Mouse (Mus musculus) hindbrain, embryonic 11.5 days (tissue): ENCODE measurements around the gene Ildr1. TPM values are rescaled to one million over a fixed set of nuclear protein-coding genes. Genes with fewer than 3 reads are reported as not detected.

Source experiments
- ATAC-seq: fragments of 200-750 bp; cut with Nextera tagmentation; 2 replicates; pipeline ENCODE4 v1.8.0; 2017; ENCODE audit warnings: mild to moderate bottlenecking, moderate TSS enrichment, moderate library complexity; ENCODE audit not compliant: low FRiP score
- DNase-seq: peaks from one replicate; pipeline ENCODE4 v3.0.0-alpha.2; 2015; ENCODE audit warnings: low spot score
- H3K27ac ChIP-seq: fragments of 300-500 bp; sonication (generic); 2 replicates; pipeline ENCODE4 v1.5.1; 2014; ENCODE audit warnings: mild to moderate bottlenecking, low read depth, low read length
- H3K27me3 ChIP-seq: fragments of 300-500 bp; sonication (generic); 2 replicates; pipeline ENCODE4 v1.6.1; 2014; ENCODE audit warnings: mild to moderate bottlenecking, low read length, moderate library complexity, mixed read lengths; ENCODE audit not compliant: control insufficient read depth, insufficient read depth
- H3K36me3 ChIP-seq: fragments of 300-500 bp; sonication (generic); 2 replicates; pipeline ENCODE4 v1.6.1; 2014; ENCODE audit warnings: mild to moderate bottlenecking, low read length, moderate library complexity, mixed read lengths; ENCODE audit not compliant: control insufficient read depth, insufficient read depth
- H3K4me1 ChIP-seq: fragments of 300-500 bp; sonication (generic); replicated peaks from 2 replicates; pipeline ENCODE4 v1.6.1; 2014; ENCODE audit warnings: low read length, mixed read lengths; ENCODE audit not compliant: control insufficient read depth, insufficient read depth
- H3K4me2 ChIP-seq: fragments of 300-500 bp; sonication (generic); replicated peaks from 2 replicates; pipeline ENCODE4 v1.6.1; 2014; ENCODE audit warnings: mild to moderate bottlenecking, low read depth, low read length
- H3K4me3 ChIP-seq: fragments of 300-500 bp; sonication (generic); 2 replicates; pipeline ENCODE4 v1.5.1; 2014; ENCODE audit warnings: low read depth, low read length
- H3K9ac ChIP-seq: fragments of 300-500 bp; sonication (generic); 2 replicates; pipeline ENCODE4 v1.6.1; 2014; ENCODE audit warnings: low read depth, low read length
- H3K9me3 ChIP-seq: fragments of 300-500 bp; sonication (generic); 2 replicates; pipeline ENCODE4 v1.6.1; 2016; ENCODE audit warnings: low read length; ENCODE audit not compliant: control insufficient read depth
- WGBS: fragments of 180-500 bp; shearing (Covaris S2); extraction: QIAGEN DNeasy Blood & Tissue Kit; methylation state at CpG from one replicate; pipeline ENCODE4 v1.1.7; 2014; 5-methylcytosine and 5-hydroxymethylcytosine counted together
- polyA plus RNA-seq: library from polyadenylated mRNA; unstranded; fragments of >200 nt; fragmentation: Nextera tagmentation; extraction: Ambion mirVana; gene quantifications from 2 replicates; pipeline ENCODE4 v1.2.1, GENCODE M21; 2014

The Ildr1 gene
- 0.26 and 0.57 TPM in 2 replicates for polyA plus RNA-seq

- DNase-seq, result peak; percentile 39
- Histone ChIP-seq H3K4me3 (peak within 1 kb of the TSS; percentile 36), H3K9me3 (no peaks in the 10 kb centered on the region), H3K4me2 (peak within 1 kb of the TSS; percentile 79), H3K4me1 (peaks cover 5% of the 10 kb centered on the region; the same call in 1 of the 2 replicates), H3K27me3 (peaks cover 11% of the 10 kb centered on the region), H3K27ac (no peak within 1 kb of the TSS), H3K36me3 (no peaks in the 10 kb centered on the region), H3K9ac (peak within 1 kb of the TSS; percentile 50; the same call in 1 of the 2 replicates)
- ATAC-seq, result peak; percentile 45; the same call in 1 of the 2 replicates
- whole genome bisulfite sequencing, result under 1% methylated on average over 40 of the region's 40 CpGs
These were observed at the start of gene Ildr1 for GRCm38 (mm10) chr16:36693818-36694413. Ildr1 (plus strand) TSS chr16:36693978.

- Histone ChIP-seq H3K4me2 (no peak overlapping the region), H3K27me3 (no peaks in the 10 kb centered on the region), H3K4me3 (no peak overlapping the region), H3K27ac (no peak overlapping the region), H3K4me1 (no peaks in the 10 kb centered on the region), H3K9ac (no peak overlapping the region), H3K36me3 (no peaks in the 10 kb centered on the region), H3K9me3 (no peaks in the 10 kb centered on the region)
- WGBS, result 87% methylated on average over 6 of the region's 6 CpGs
- ATAC-seq (no peak), DNase-seq (no peak)
These were observed 48.7 kb upstream of the Ildr1 start for GRCm38 (mm10) chr16:36645124-36645523.

GRCm38 (mm10) chr16:36649304-36649703 lies 44.5 kb upstream of the Ildr1 start:
- WGBS, result 30% methylated on average over 3 of the region's 3 CpGs
- no peak overlapping the region for H3K4me2 ChIP-seq

GRCm38 (mm10) chr16:36650511-36650910 lies 43.3 kb upstream of the Ildr1 start:
- no peak overlapping the region for H3K4me2 ChIP-seq
- no peaks in the 10 kb centered on the region for H3K9me3 ChIP-seq
- no peak for DNase-seq
- no peak for ATAC-seq
- no peak overlapping the region for H3K4me3 ChIP-seq
- 89% methylated on average over 4 of the region's 4 CpGs for WGBS
- no peak overlapping the region for H3K27ac ChIP-seq
- no peaks in the 10 kb centered on the region for H3K36me3 ChIP-seq
- no peaks in the 10 kb centered on the region for H3K4me1 ChIP-seq
- H3K9ac ChIP-seq, result no peak overlapping the region
- no peaks in the 10 kb centered on the region for H3K27me3 ChIP-seq

More at GRCm38 (mm10) chr16:36649304-36649703, 44.5 kb upstream of the Ildr1 start:
- DNase-seq, result peak; percentile 12
- Histone ChIP-seq H3K27ac (no peak overlapping the region), H3K9ac (no peak overlapping the region), H3K36me3 (no peaks in the 10 kb centered on the region), H3K9me3 (no peaks in the 10 kb centered on the region), H3K4me3 (no peak overlapping the region), H3K4me1 (no peaks in the 10 kb centered on the region), H3K27me3 (no peaks in the 10 kb centered on the region)
- no peak for ATAC-seq

- WGBS, result 62% methylated on average over 6 of the region's 6 CpGs
- H3K27ac ChIP-seq, result no peak overlapping the region
- no peak for DNase-seq
These were observed 42.5 kb upstream of the Ildr1 start for GRCm38 (mm10) chr16:36651174-36651766.

GRCm38 (mm10) chr16:36655199-36655598 lies 38.6 kb upstream of the Ildr1 start:
- no peak for DNase-seq
- Histone ChIP-seq H3K9me3 (no peaks in the 10 kb centered on the region), H3K27me3 (no peaks in the 10 kb centered on the region), H3K9ac (no peak overlapping the region), H3K36me3 (no peaks in the 10 kb centered on the region), H3K4me1 (no peaks in the 10 kb centered on the region), H3K4me2 (no peak overlapping the region), H3K27ac (no peak overlapping the region), H3K4me3 (no peak overlapping the region)
- 96% methylated on average over 1 of the region's 1 CpGs for WGBS
- no peak for ATAC-seq

More at GRCm38 (mm10) chr16:36651174-36651766, 42.5 kb upstream of the Ildr1 start:
- ATAC-seq, result no peak
- no peaks in the 10 kb centered on the region for H3K36me3 ChIP-seq
- H3K9me3 ChIP-seq, result no peaks in the 10 kb centered on the region
- H3K4me3 ChIP-seq, result no peak overlapping the region
- H3K4me2 ChIP-seq, result no peak overlapping the region
- no peaks in the 10 kb centered on the region for H3K27me3 ChIP-seq
- no peak overlapping the region for H3K9ac ChIP-seq
- no peaks in the 10 kb centered on the region for H3K4me1 ChIP-seq

GRCm38 (mm10) chr16:36655910-36656309 lies 37.9 kb upstream of the Ildr1 start:
- H3K9ac ChIP-seq, result no peak overlapping the region
- no peak overlapping the region for H3K27ac ChIP-seq
- DNase-seq (no peak), ATAC-seq (no peak)
- no peaks in the 10 kb centered on the region for H3K9me3 ChIP-seq
- H3K36me3 ChIP-seq, result no peaks in the 10 kb centered on the region
- no peak overlapping the region for H3K4me3 ChIP-seq
- H3K27me3 ChIP-seq, result no peaks in the 10 kb centered on the region
- WGBS, result 93% methylated on average over 4 of the region's 4 CpGs
- no peaks in the 10 kb centered on the region for H3K4me1 ChIP-seq
- no peak overlapping the region for H3K4me2 ChIP-seq

GRCm38 (mm10) chr16:36661330-36661729 lies 32.4 kb upstream of the Ildr1 start:
- H3K9ac ChIP-seq, result no peak overlapping the region
- no peaks in the 10 kb centered on the region for H3K27me3 ChIP-seq
- no peak overlapping the region for H3K4me3 ChIP-seq
- DNase-seq (no peak), ATAC-seq (no peak)
- H3K36me3 ChIP-seq, result no peaks in the 10 kb centered on the region
- no peaks in the 10 kb centered on the region for H3K4me1 ChIP-seq
- H3K9me3 ChIP-seq, result no peaks in the 10 kb centered on the region
- H3K27ac ChIP-seq, result no peak overlapping the region
- whole genome bisulfite sequencing, result 81% methylated on average over 10 of the region's 10 CpGs
- no peak overlapping the region for H3K4me2 ChIP-seq

GRCm38 (mm10) chr16:36663484-36663883 lies 30.3 kb upstream of the Ildr1 start:
- Histone ChIP-seq H3K4me2 (no peak overlapping the region), H3K9ac (no peak overlapping the region), H3K4me3 (no peak overlapping the region), H3K9me3 (no peaks in the 10 kb centered on the region), H3K36me3 (no peaks in the 10 kb centered on the region), H3K4me1 (no peaks in the 10 kb centered on the region), H3K27ac (no peak overlapping the region), H3K27me3 (no peaks in the 10 kb centered on the region)
- ATAC-seq (no peak), DNase-seq (no peak)
- 90% methylated on average over 5 of the region's 5 CpGs for WGBS
